Mouse (Mus musculus) forebrain, embryonic 11.5 days (tissue): Measurements from ENCODE around the gene Dmap1. TPM values are rescaled to one million over a fixed set of nuclear protein-coding genes. Genes with fewer than 3 reads are reported as not detected.

Source experiments
- ATAC-seq: fragments of 200-750 bp; cut with Nextera tagmentation; replicated peaks from 2 replicates; pipeline ENCODE4 v1.8.0; 2017; ENCODE audit warnings: moderate TSS enrichment; ENCODE audit not compliant: low FRiP score
- DNase-seq: peaks from one replicate; pipeline ENCODE4 v3.0.0-alpha.2; 2017; ENCODE audit warnings: low spot score
- H3K27ac ChIP-seq: fragments of 300-500 bp; sonication (generic); 2 replicates; pipeline ENCODE4 v1.5.1; 2014; ENCODE audit warnings: low read depth, low read length
- H3K27me3 ChIP-seq: fragments of 300-500 bp; sonication (generic); 2 replicates; pipeline ENCODE4 v1.6.1; 2014; ENCODE audit warnings: mild to moderate bottlenecking, low read length, mixed read lengths; ENCODE audit not compliant: control insufficient read depth, insufficient read depth
- H3K36me3 ChIP-seq: fragments of 300-500 bp; sonication (generic); 2 replicates; pipeline ENCODE4 v1.6.1; 2014; ENCODE audit warnings: mild to moderate bottlenecking, low read length, moderate library complexity, mixed read lengths; ENCODE audit not compliant: control insufficient read depth, insufficient read depth
- H3K4me1 ChIP-seq: fragments of 300-500 bp; sonication (generic); replicated peaks from 2 replicates; pipeline ENCODE4 v1.6.1; 2014; ENCODE audit warnings: low read length, mixed read lengths; ENCODE audit not compliant: control insufficient read depth, insufficient read depth
- H3K4me2 ChIP-seq: fragments of 300-500 bp; sonication (generic); 2 replicates; pipeline ENCODE4 v1.6.1; 2014; ENCODE audit warnings: low read depth, mild to moderate bottlenecking, low read length, moderate library complexity, mixed read lengths; ENCODE audit not compliant: severe bottlenecking
- H3K4me3 ChIP-seq: fragments of 300-500 bp; sonication (generic); 2 replicates; pipeline ENCODE4 v1.5.1; 2014; ENCODE audit warnings: low read depth, low read length
- H3K9ac ChIP-seq: fragments of 300-500 bp; sonication (generic); 2 replicates; pipeline ENCODE4 v1.6.1; 2014; ENCODE audit warnings: low read length
- H3K9me3 ChIP-seq: fragments of 300-500 bp; sonication (generic); 2 replicates; pipeline ENCODE4 v1.6.1; 2016; ENCODE audit warnings: low read length, mixed read lengths; ENCODE audit not compliant: control insufficient read depth
- WGBS: fragments of 180-500 bp; shearing (Covaris S2); extraction: QIAGEN DNeasy Blood & Tissue Kit; methylation state at CpG from one replicate; pipeline ENCODE4 v1.1.7; 2014; 5-methylcytosine and 5-hydroxymethylcytosine counted together
- polyA plus RNA-seq: library from polyadenylated mRNA; unstranded; fragments of >200 nt; fragmentation: Nextera tagmentation; extraction: Ambion mirVana; gene quantifications from 2 replicates; pipeline ENCODE4 v1.2.1, GENCODE M21; 2014

Dmap1 gene
- polyA plus RNA-seq, 1 experiment from 2014 or later: 79.1 TPM

DNA sequence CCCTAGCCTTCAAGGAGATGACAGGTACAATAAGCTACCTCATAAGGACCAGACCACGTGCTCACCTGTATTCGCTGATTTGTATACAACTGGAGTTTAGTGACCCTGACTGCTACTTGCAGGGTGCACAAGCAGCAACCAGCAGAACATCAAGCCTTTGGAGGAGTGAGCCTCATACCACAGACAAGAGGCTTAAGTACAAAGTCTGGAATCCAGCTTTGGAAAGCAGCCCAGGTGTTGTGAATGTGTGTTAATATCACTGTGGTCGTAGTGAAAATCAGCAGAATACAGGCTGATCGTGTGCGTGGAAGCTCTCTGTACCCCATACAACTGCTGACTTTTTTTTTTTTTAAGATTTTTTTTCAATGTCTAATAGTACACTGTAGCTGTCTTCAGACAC lies 22.1 kb downstream of the Dmap1 start:
- Histone ChIP-seq H3K4me3 (no peak overlapping the region), H3K4me1 (peaks cover 15% of the 10 kb centered on the region), H3K4me2 (no peak overlapping the region), H3K36me3 (no peaks in the 10 kb centered on the region), H3K9me3 (no peaks in the 10 kb centered on the region), H3K27me3 (no peaks in the 10 kb centered on the region), H3K9ac (no peak overlapping the region), H3K27ac (no peak overlapping the region)
- ATAC-seq: no peak
- DNase-seq: no peak
- 92% methylated on average over 5 of the region's 5 CpGs for WGBS

DNA sequence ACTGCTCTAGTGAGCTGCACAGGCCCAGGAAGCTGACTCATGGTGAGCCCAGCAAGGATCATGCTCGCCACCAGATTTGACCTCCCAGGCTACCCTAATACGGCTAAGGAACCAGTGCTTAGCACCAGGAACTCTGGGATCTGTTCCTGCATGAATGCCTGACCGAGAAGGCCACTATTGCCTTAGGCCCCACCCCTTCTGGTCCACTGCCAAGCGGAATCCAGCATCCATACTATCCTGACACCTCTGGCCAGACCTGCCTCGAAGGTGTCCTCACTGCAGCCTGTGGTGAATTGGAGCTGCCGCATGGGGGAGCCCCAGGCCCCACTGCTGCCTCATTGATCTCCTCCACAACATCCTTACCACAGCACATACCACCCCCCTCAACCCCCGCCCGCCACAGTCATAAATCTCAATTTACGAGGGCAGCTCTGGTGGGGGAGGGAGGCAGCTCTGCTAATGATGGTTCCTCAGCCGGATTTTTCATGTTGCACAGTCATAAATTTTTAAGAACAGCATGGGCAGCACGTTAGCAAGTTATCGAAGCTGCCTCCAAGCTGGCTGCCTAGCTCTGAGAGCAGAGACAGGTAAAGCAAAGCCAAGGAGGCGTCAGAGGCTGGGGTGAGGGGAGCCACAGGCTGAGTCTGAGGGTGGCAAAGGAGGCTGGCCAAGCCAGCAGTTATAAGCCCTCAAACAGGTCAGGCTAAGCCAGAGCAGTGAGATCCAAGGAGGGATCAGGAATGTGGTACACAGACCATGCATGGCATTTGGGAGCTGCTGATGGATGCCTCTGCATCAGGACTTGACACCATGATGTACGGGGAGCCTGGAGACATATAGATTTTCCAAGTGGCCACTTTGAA lies 23.3 kb downstream of the Dmap1 start:
- 0 out of 2 replicates have a peak, but pooled peaks have one; percentile 5 for ATAC-seq
- H3K4me3 ChIP-seq: no peak overlapping the region
- H3K9me3 ChIP-seq: no peaks in the 10 kb centered on the region
- peak; percentile 69 for DNase-seq
- H3K36me3 ChIP-seq: no peaks in the 10 kb centered on the region
- H3K4me2 ChIP-seq: no peak overlapping the region
- H3K9ac ChIP-seq: no peak overlapping the region
- WGBS: 66% methylated on average over 14 of the region's 14 CpGs
- peaks cover 27% of the 10 kb centered on the region for H3K4me1 ChIP-seq
- no peaks in the 10 kb centered on the region for H3K27me3 ChIP-seq
- no peak overlapping the region for H3K27ac ChIP-seq

GRCm38 (mm10) chr4:117657646-117658045 lies 24.4 kb downstream of the Dmap1 start:
- H3K27me3 ChIP-seq: no peaks in the 10 kb centered on the region
- no peaks in the 10 kb centered on the region for H3K9me3 ChIP-seq
- ATAC-seq (0 out of 2 replicates have a peak, but pooled peaks have one; percentile 10), DNase-seq (no peak)
- peaks cover 29% of the 10 kb centered on the region for H3K4me1 ChIP-seq
- 53% methylated on average over 4 of the region's 4 CpGs for WGBS
- no peaks in the 10 kb centered on the region for H3K36me3 ChIP-seq
- H3K27ac ChIP-seq: peak overlapping the region; percentile 54
- no peak overlapping the region for H3K4me3 ChIP-seq
- no peak overlapping the region for H3K9ac ChIP-seq
- H3K4me2 ChIP-seq: no peak overlapping the region

DNA sequence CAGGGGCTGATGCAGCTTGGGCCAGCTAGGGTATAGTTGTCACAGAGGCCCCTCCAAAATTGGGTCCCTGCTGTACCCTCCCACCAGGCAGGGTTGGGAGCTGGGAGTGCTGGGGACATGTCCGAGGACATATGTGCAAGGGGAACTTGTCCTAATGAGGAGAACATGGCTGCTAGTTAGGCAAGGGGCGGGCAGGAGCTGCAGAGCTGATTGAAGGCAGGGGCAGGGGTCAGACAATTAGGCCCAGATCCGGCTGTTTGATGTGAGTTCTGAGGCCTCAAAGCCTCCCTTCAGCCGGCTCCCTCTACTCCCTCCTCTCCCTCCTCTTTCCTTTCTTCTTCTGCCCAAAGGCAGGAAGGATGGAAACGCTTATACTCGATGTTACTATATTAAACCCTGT lies 25.1 kb downstream of the Dmap1 start:
- no peaks in the 10 kb centered on the region for H3K9me3 ChIP-seq
- H3K4me2 ChIP-seq: no peak overlapping the region
- peak overlapping the region; percentile 54 for H3K27ac ChIP-seq
- 10% methylated on average over 6 of the region's 6 CpGs for WGBS
- no peaks in the 10 kb centered on the region for H3K36me3 ChIP-seq
- H3K4me1 ChIP-seq: peaks cover 30% of the 10 kb centered on the region
- H3K9ac ChIP-seq: no peak overlapping the region
- no peak overlapping the region for H3K4me3 ChIP-seq
- 0 out of 2 replicates have a peak, but pooled peaks have one; percentile 20 for ATAC-seq
- no peaks in the 10 kb centered on the region for H3K27me3 ChIP-seq
- peak; percentile 75 for DNase-seq

DNA sequence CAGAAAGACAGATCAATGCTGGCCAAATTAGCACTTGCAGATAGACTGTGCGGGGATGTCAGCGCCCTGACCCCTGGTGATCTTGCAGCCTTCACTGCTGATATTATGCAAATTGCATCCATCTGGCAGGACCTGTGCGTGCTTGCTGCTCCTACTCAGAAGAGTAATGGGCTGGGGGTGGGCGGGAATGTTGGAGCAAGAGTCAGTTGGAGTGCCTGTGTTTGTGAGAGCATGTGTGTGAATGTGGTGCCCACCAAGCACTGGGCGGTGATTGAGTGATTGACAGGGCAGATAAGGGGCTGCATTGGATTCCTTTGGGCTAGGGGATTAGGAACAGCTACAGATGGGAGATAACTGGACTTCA lies 26.6 kb downstream of the Dmap1 start:
- WGBS: 24% methylated on average over 5 of the region's 5 CpGs
- peak overlapping the region; percentile 66; the same call in 1 of the 2 replicates for H3K27ac ChIP-seq
- H3K27me3 ChIP-seq: no peaks in the 10 kb centered on the region
- H3K4me1 ChIP-seq: peaks cover 38% of the 10 kb centered on the region
- no peaks in the 10 kb centered on the region for H3K9me3 ChIP-seq
- no peak overlapping the region for H3K9ac ChIP-seq
- no peak overlapping the region for H3K4me2 ChIP-seq
- H3K4me3 ChIP-seq: no peak overlapping the region
- H3K36me3 ChIP-seq: no peaks in the 10 kb centered on the region
- no peak for DNase-seq
- no peak for ATAC-seq

DNA sequence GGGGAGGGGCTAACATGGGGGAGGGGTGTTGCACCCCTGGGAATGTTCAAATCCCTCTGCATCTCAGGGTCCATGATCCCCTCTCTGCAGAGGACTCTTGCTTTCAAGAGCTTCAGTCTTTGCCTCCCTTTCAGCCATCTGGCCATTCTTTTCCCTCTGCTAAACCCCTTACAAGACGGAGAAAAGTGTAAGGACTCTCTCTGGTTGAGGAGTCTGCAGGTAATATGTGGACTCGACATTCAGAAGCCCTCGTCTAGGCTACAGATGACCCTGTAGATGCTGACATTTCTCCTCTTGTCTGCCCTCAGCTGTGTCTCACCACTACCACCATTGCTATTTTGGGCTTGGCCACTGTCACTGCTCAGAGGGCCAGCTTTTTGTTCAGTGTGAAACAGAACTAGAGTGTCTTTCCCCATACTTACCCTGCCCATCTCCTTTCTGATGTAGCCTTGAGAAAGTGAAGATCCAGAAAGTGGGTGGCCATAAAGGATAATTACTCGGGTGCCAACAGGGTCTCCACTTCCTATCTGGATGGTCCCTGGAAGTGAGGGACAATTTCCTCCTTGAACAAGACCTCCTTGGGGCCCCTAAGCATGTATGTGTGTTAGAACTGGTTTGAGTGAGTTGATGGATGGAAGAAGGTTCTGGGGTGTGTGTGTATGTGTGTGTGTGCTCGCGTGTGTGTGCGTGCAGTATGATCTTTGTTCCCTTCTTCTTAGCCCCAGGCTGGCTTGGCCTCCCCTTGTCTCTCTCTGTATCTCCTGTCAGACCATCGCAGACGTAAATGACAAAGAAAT lies 27.2 kb downstream of the Dmap1 start:
- Histone ChIP-seq H3K4me1 (peaks cover 39% of the 10 kb centered on the region), H3K36me3 (no peaks in the 10 kb centered on the region)
- WGBS: 40% methylated on average over 9 of the region's 9 CpGs

GRCm38 (mm10) chr4:117654016-117654702 lies 27.9 kb downstream of the Dmap1 start:
- Histone ChIP-seq H3K9me3 (no peaks in the 10 kb centered on the region), H3K4me3 (no peak overlapping the region), H3K27me3 (no peaks in the 10 kb centered on the region), H3K27ac (peak overlapping the region; percentile 66), H3K36me3 (no peaks in the 10 kb centered on the region), H3K4me1 (peaks cover 43% of the 10 kb centered on the region), H3K4me2 (0 out of 2 replicates have a peak overlapping the region, but pooled peaks have one; percentile 24), H3K9ac (no peak overlapping the region; the same call in 1 of the 2 replicates)
- DNase-seq (peak; percentile 75), ATAC-seq (peak; percentile 33)
- 10% methylated on average over 10 of the region's 10 CpGs for WGBS

More for the DNA sequence above, 27.2 kb downstream of the Dmap1 start:
- ATAC-seq (no peak), DNase-seq (peak; percentile 51)
- no peaks in the 10 kb centered on the region for H3K9me3 ChIP-seq
- H3K9ac ChIP-seq: no peak overlapping the region
- no peak overlapping the region for H3K4me3 ChIP-seq
- H3K27ac ChIP-seq: peak overlapping the region; percentile 66
- no peaks in the 10 kb centered on the region for H3K27me3 ChIP-seq
- 0 out of 2 replicates have a peak overlapping the region, but pooled peaks have one; percentile 24 for H3K4me2 ChIP-seq

DNA sequence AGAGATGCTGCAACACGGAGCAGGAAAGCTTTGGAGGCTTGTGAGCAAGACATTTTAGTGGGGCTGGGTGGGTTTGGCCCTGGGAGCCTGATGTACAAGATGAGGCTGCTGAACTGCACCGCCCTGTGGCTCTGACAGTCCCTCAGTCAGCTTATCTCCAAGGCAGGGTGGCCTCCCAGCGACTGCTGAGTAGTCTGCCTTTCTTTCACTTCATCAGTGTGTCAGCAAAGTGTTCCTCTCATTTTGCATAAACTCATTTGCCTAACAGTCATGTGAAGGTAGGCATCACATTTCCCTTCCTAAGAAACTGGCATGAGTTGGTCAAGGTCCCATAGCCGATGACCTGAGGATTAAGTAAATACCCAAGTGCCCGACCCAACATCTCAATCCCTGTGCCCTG lies 29.3 kb downstream of the Dmap1 start:
- no peak overlapping the region for H3K4me3 ChIP-seq
- no peak overlapping the region for H3K4me2 ChIP-seq
- no peak for ATAC-seq
- peaks cover 49% of the 10 kb centered on the region for H3K4me1 ChIP-seq
- 52% methylated on average over 5 of the region's 5 CpGs for WGBS
- no peaks in the 10 kb centered on the region for H3K27me3 ChIP-seq
- H3K36me3 ChIP-seq: no peaks in the 10 kb centered on the region
- no peaks in the 10 kb centered on the region for H3K9me3 ChIP-seq
- H3K27ac ChIP-seq: no peak overlapping the region
- no peak overlapping the region for H3K9ac ChIP-seq
- DNase-seq: no peak
